Mouse (Mus musculus) limb, embryonic 10.5 days (tissue): Measurements from ENCODE around the gene Neurod6. TPM values are rescaled to one million over a fixed set of nuclear protein-coding genes. Genes with fewer than 3 reads are reported as not detected.

Experiments
- polyA plus RNA-seq: library from polyadenylated mRNA; unstranded; fragments of >200 nt; fragmentation: Nextera tagmentation; extraction: Ambion mirVana; gene quantifications from 2 replicates; pipeline ENCODE4 v1.2.1, GENCODE M21; 2016

Gene Neurod6
- polyA plus RNA-seq, 1 experiment from 2014 or later, result not detected

Other genes with a start within 250 kb of the Neurod6 start
- gene Adcyap1r1, start 229.3 kb downstream of the Neurod6 start, polyA plus RNA-seq, result 0.83 and 0.90 TPM in 2 replicates
- gene Itprid1, start 155.6 kb upstream of the Neurod6 start, polyA plus RNA-seq, result 0.04 TPM in 1 of 2 replicates, not detected in the other